ENCODE assay signal across 15 mouse cellular contexts in the genomic region with DNA sequence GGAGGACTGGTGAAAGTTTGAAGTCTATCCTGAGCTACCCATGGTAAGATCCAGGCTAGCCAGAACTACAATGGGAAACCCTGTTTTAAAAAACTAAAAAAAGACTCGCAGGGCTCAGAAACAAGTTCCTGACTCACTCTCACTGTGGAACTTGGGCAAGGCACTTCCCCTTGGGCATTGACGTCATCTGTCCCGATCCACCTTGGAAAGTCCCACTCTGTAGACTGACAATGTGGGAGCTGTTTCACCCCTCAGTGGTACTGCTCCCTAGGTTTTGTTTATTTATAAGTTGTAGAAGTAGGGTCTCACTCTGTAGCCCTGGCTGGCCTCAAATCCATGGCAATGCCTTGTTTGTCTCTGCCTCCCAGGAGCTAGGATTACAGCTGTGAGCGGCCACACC. TPM values are rescaled to one million over a fixed set of nuclear protein-coding genes. Genes with fewer than 3 reads are reported as not detected.
DNase-seq lines count a peak whose midpoint lies in the region; ATAC-seq and TF ChIP-seq lines count a peak whose summit lies in the region.
"Had no signal": no experiment of that assay in that cellular context is flagged by ENCODE, and none has a peak within 500 bp of the region (broad histone marks: within the 10 kb centered on the region; RNA-seq: fewer than 3 reads in every experiment).

No protein-coding gene starts in this region.

- ATAC-seq in heart, embryonic 11.5 days (replicated peaks; ENCODE audit: insufficient number of reproducible peaks, low FRiP score, low TSS enrichment) = no peak
- peak; percentile 30; the same call in 1 of the 2 replicates for ATAC-seq in lung, postnatal 0 days
- ATAC-seq in megakaryocyte progenitor cell, adult 5-6 weeks (replicated peaks; ENCODE audit: poor library complexity) = peak; percentile 54; the same call in 1 of the 2 replicates
- ATAC-seq: forebrain, embryonic 16.5 days; liver, postnatal 0 days; midbrain, embryonic 16.5 days had no signal

- peak; percentile 63 to 81 for DNase-seq in heart, adult 18-20 months
- no peak for DNase-seq in lung, postnatal 0 days (ENCODE audit: low spot score)
- DNase-seq in lung, postnatal 10 days = no peak
- DNase-seq in liver = no peak
- no peak for DNase-seq in midbrain, embryonic 10.5 days (ENCODE audit: low spot score)
- DNase-seq: cerebellum, postnatal 10 days; liver, postnatal 0 days; right cerebral cortex, postnatal 25 days had no signal

- 78% methylated on average over 4 of the region's 4 CpGs for WGBS in heart, embryonic 11.5 days (ENCODE audit: insufficient replicate concordance)
- WGBS in lung, postnatal 0 days = 66% methylated on average over 4 of the region's 4 CpGs
- WGBS in midbrain, embryonic 10.5 days = 94% methylated on average over 4 of the region's 4 CpGs

- H3K4me3 ChIP-seq in heart, embryonic 11.5 days (ENCODE audit: low read depth, low read length) = no peak overlapping the region
- no peak overlapping the region for H3K4me3 ChIP-seq in lung, postnatal 0 days (ENCODE audit: low read depth, low read length)
- H3K4me3 ChIP-seq in cortical plate, adult 2 months (ENCODE audit: insufficient read depth, low read length) = no peak overlapping the region
- no peak overlapping the region for H3K4me3 ChIP-seq in midbrain, embryonic 10.5 days
- H3K4me3 ChIP-seq: embryonic facial prominence, embryonic 15.5 days; hindbrain, embryonic 15.5 days had no signal

- H3K36me3 ChIP-seq in heart, embryonic 11.5 days (ENCODE audit: control insufficient read depth, insufficient read depth, low read length) = peaks cover 2% of the 10 kb centered on the region; the same call in 1 of the 2 replicates
- H3K36me3 ChIP-seq in lung, postnatal 0 days (ENCODE audit: insufficient read depth, low read length) = peaks cover 7% of the 10 kb centered on the region; the same call in 1 of the 2 replicates
- H3K36me3 ChIP-seq in midbrain, embryonic 10.5 days = peaks cover 49% of the 10 kb centered on the region

- no peak overlapping the region for H3K9ac ChIP-seq in heart, embryonic 11.5 days (ENCODE audit: low read depth, low read length)
- no peak overlapping the region for H3K9ac ChIP-seq in lung, postnatal 0 days (replicated peaks; ENCODE audit: low read depth)
- H3K9ac ChIP-seq: embryonic facial prominence, embryonic 15.5 days; hindbrain, embryonic 15.5 days; liver, postnatal 0 days had no signal

- no peak overlapping the region for H3K4me2 ChIP-seq in heart, embryonic 11.5 days
- no peak overlapping the region for H3K4me2 ChIP-seq in lung, postnatal 0 days (replicated peaks; ENCODE audit: low read depth, low read length)
- H3K4me2 ChIP-seq: embryonic facial prominence, embryonic 15.5 days; hindbrain, embryonic 15.5 days had no signal

- TF ChIP-seq POLR2A in cortical plate, adult 2 months (IDR thresholded peaks at IDR 0.05; ENCODE audit: extremely low read depth, insufficient read depth, low read length) = no peak

- no peak overlapping the region for H3K27ac ChIP-seq in heart, embryonic 11.5 days (ENCODE audit: low read depth, low read length)
- H3K27ac ChIP-seq in lung, postnatal 0 days (ENCODE audit: low read length) = no peak overlapping the region
- 0 out of 2 replicates have a peak overlapping the region, but pooled peaks have one; percentile 29 for H3K27ac ChIP-seq in cortical plate, adult 2 months (ENCODE audit: insufficient read depth, low read length)
- no peak overlapping the region for H3K27ac ChIP-seq in midbrain, embryonic 10.5 days (replicated peaks)
- H3K27ac ChIP-seq: embryonic facial prominence, embryonic 15.5 days; hindbrain, embryonic 15.5 days had no signal

- no peaks in the 10 kb centered on the region for H3K9me3 ChIP-seq in heart, embryonic 11.5 days (replicated peaks; ENCODE audit: control insufficient read depth, low read length)
- H3K9me3 ChIP-seq in lung, postnatal 0 days (ENCODE audit: low read length) = no peaks in the 10 kb centered on the region
- no peaks in the 10 kb centered on the region for H3K9me3 ChIP-seq in midbrain, embryonic 10.5 days (replicated peaks)
- H3K9me3 ChIP-seq: embryonic facial prominence, embryonic 15.5 days; hindbrain, embryonic 15.5 days had no signal

- TF ChIP-seq CTCF in lung, postnatal 0 days (IDR thresholded peaks at IDR 0.05) = no peak
- no peak for TF ChIP-seq CTCF in cortical plate, adult 2 months (IDR thresholded peaks at IDR 0.05; ENCODE audit: extremely low read depth, insufficient read depth, low read length)

- H3K4me1 ChIP-seq in heart, embryonic 11.5 days (ENCODE audit: control insufficient read depth, insufficient read depth, low read length) = no peaks in the 10 kb centered on the region
- H3K4me1 ChIP-seq in lung, postnatal 0 days (ENCODE audit: insufficient read depth, low read depth, low read length) = peaks cover 4% of the 10 kb centered on the region; the same call in 1 of the 2 replicates
- no peaks in the 10 kb centered on the region for H3K4me1 ChIP-seq in cortical plate, adult 2 months (ENCODE audit: control insufficient read depth, insufficient read depth, low read length)
- H3K4me1 ChIP-seq in midbrain, embryonic 10.5 days = peaks cover 6% of the 10 kb centered on the region

- TF ChIP-seq EP300 in lung, postnatal 0 days (IDR thresholded peaks at IDR 0.05) = 0 out of 2 replicates have a peak, but pooled peaks have one; percentile 23

- no peaks in the 10 kb centered on the region for H3K27me3 ChIP-seq in heart, embryonic 11.5 days (ENCODE audit: control insufficient read depth, insufficient read depth, low read length)
- H3K27me3 ChIP-seq in lung, postnatal 0 days (replicated peaks; ENCODE audit: insufficient read depth, low read length) = no peaks in the 10 kb centered on the region
- no peaks in the 10 kb centered on the region for H3K27me3 ChIP-seq in midbrain, embryonic 10.5 days (ENCODE audit: low read depth, poor library complexity, severe bottlenecking)
- H3K27me3 ChIP-seq: embryonic facial prominence, embryonic 15.5 days; hindbrain, embryonic 15.5 days had no signal

RNA-seq across cellular contexts. Expression of a gene that starts 7.4 kb away (rescaled TPM):
- total RNA-seq in heart, adult 18-20 months (2021) = 100 to 1,000 TPM in 1 of 2 experiments, 10 to 100 TPM in 1; 98.7 to 104 TPM
- polyA plus RNA-seq in heart, embryonic 11.5 days (2014; fragmentation: Nextera tagmentation; extraction: Ambion mirVana) = 273 and 292 TPM in 2 replicates
- polyA plus RNA-seq in lung, postnatal 0 days (2015; fragmentation: Nextera tagmentation; extraction: Ambion mirVana) = 440 and 498 TPM in 2 replicates
- polyA plus RNA-seq in cortical plate, adult 2 months (2012; rRNA removed) = 194 and 219 TPM in 2 replicates
- total RNA-seq in megakaryocyte progenitor cell, adult 5-6 weeks (2015) = 120 TPM in 2 replicates
- total RNA-seq in megakaryocyte progenitor cell, adult 5-6 weeks (2017) = 54.3 and 72.9 TPM in 2 replicates
- polyA plus RNA-seq in midbrain, embryonic 10.5 days (2016; fragmentation: Nextera tagmentation; extraction: Ambion mirVana) = 229 and 231 TPM in 2 replicates

RNA-seq across cellular contexts. Expression of a gene that starts 15.8 kb away (rescaled TPM):
- 10 to 100 TPM; 40.5 to 41.3 TPM for total RNA-seq in heart, adult 18-20 months (2021)
- polyA plus RNA-seq in heart, embryonic 11.5 days (2014; fragmentation: Nextera tagmentation; extraction: Ambion mirVana) = 125 and 133 TPM in 2 replicates
- 47.7 and 52.5 TPM in 2 replicates for polyA plus RNA-seq in lung, postnatal 0 days (2015; fragmentation: Nextera tagmentation; extraction: Ambion mirVana)
- polyA plus RNA-seq in cortical plate, adult 2 months (2012; rRNA removed) = 23.5 and 23.7 TPM in 2 replicates
- 79.3 and 85.5 TPM in 2 replicates for total RNA-seq in megakaryocyte progenitor cell, adult 5-6 weeks (2015)
- total RNA-seq in megakaryocyte progenitor cell, adult 5-6 weeks (2017) = 123 and 135 TPM in 2 replicates
- 258 and 281 TPM in 2 replicates for polyA plus RNA-seq in midbrain, embryonic 10.5 days (2016; fragmentation: Nextera tagmentation; extraction: Ambion mirVana)

RNA-seq across cellular contexts. Expression of a gene that starts 30.7 kb away (rescaled TPM):
- total RNA-seq in heart, adult 18-20 months (2021) = 100 to 1,000 TPM; 264 to 308 TPM
- 1,182 and 1,259 TPM in 2 replicates for polyA plus RNA-seq in heart, embryonic 11.5 days (2014; fragmentation: Nextera tagmentation; extraction: Ambion mirVana)
- polyA plus RNA-seq in lung, postnatal 0 days (2015; fragmentation: Nextera tagmentation; extraction: Ambion mirVana) = 3,302 and 3,486 TPM in 2 replicates
- polyA plus RNA-seq in cortical plate, adult 2 months (2012; rRNA removed) = 351 and 357 TPM in 2 replicates
- not detected in 2 replicates for total RNA-seq in megakaryocyte progenitor cell, adult 5-6 weeks (2015)
- total RNA-seq in megakaryocyte progenitor cell, adult 5-6 weeks (2017) = not detected in 2 replicates
- polyA plus RNA-seq in midbrain, embryonic 10.5 days (2016; fragmentation: Nextera tagmentation; extraction: Ambion mirVana) = 333 and 416 TPM in 2 replicates

Comparison
In these comparisons a context has a peak if more than half of its experiments do, and no peak if none do; other contexts are left out.
1. DNase-seq: peak in heart, adult 18-20 months (2 of 2); none in lung, postnatal 0 days (single experiment), lung, postnatal 10 days (single experiment), liver (single experiment) and midbrain, embryonic 10.5 days (single experiment).